Mouse (Mus musculus) ovary, postnatal 14 days (tissue): Measurements from ENCODE around the gene Sh3bgrl2.

Source experiments
- DNase-seq: peaks from one replicate; pipeline ENCODE4 v3.0.0; 2022; ENCODE audit warnings: low spot score

The Sh3bgrl2 gene

GRCm38 (mm10) chr9:83591848-83592456, 43.8 kb downstream of the Sh3bgrl2 start:
- DNase-seq = no peak

GRCm38 (mm10) chr9:83593811-83594210, 45.7 kb downstream of the Sh3bgrl2 start:
- DNase-seq = no peak

DNA sequence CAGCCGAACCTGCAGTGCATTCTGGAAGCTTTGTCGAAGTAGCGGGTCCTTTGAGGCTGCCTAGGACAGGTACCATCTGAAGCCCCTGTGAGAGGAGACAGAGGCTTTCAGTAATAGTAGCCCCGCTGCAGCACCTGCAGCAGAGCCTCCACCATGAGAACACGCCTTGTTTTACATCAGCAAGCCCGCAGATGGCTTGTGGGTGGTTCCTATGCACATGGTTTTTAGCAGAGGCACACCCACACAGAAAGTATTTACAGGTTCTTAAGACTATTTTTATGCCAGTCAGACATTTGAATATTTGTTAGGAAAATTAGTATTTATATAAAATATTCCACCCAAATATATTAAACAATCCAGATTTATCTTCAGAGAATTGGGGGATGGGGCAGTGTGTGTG, 48.0 kb downstream of the Sh3bgrl2 start:
- DNase-seq = no peak

GRCm38 (mm10) chr9:83596646-83597481, 48.7 kb downstream of the Sh3bgrl2 start:
- DNase-seq = no peak

DNA sequence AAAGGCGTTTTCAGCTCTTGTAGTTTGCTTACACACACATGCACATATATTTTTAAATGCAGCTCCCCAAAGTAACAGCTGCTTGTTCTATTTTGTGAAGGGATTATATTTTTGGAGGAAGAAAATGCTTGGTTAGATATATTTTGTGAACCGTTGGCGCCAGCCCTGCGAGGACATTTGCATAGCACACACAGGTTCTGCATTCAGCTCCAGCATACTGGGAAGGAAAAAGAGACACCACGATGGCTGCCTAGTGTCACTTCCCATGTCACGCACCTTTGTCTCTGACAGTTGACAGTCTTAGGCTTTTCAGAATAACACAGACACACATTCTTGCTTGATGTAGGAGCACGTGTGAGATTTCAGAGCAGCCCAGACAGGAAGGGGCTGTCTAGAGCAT, 49.9 kb downstream of the Sh3bgrl2 start:
- DNase-seq = no peak

- no peak for DNase-seq
Observed at GRCm38 (mm10) chr9:83599505-83599904, 51.4 kb downstream of the Sh3bgrl2 start.

DNA sequence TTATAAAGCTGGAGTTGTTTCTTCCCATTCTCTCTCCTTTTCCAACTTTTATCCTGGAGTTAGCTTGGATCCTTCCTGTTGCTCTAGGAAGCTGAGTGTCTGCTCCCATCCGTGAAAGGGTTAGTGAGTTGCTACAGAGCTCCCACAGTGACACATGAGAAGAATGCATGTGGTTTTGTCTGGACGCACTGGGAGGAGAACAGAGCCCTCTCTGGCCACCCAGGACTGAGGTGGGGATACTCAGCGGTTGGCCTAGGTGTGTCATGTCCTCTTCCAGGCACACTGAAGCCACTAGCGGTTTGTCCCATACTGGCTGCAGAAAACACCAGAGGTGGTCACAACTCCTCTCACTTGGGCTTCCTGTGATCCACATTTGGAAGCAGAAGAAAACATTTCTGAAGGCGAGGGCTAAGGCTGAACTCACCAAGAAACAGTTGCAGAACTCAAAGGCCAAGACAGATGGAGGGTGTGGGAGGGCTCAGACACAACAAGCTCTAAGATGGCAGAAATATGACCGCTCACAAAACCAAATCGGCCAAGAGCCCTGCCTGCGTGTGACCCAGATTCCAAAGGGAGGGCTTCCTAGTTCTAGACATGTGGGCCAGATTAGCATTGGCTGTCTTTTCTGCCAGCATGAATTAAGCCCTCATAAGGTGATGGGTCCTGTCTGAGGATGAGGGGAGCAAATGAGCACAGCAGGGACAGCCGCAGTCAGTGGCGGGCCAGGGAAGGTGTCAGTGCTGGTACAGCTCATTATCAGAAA, 52.3 kb downstream of the Sh3bgrl2 start:
- DNase-seq = no peak

DNA sequence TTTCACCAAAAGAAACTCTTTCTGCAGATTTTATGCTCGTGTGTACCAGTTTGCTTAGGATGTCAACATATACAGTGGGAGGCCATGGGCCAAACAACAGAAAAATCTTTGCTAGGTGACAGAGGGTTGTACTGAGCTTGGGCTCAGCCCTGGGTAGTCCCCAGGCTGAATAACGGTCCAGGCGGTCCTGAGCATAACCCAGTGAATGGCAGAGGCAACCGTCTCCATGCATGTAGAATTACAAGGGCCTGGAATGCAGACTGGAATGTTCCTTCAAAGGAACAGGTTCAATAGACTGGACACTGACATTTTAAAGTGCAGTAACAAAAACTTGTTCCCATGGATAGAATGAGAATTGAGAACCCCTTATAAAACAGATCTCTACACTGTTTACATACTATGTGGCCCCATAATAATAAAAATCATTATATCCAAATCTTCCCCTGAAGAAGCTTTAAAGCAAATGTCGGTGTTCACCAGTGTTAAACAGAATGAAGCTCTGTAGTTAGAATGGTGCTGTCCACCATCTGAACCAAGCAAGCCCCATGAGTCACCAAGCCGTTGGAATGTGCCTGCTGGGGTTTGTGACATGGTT, 54.1 kb downstream of the Sh3bgrl2 start:
- DNase-seq = no peak

- no peak for DNase-seq
Observed at GRCm38 (mm10) chr9:83603159-83603558, 55.0 kb downstream of the Sh3bgrl2 start.

DNA sequence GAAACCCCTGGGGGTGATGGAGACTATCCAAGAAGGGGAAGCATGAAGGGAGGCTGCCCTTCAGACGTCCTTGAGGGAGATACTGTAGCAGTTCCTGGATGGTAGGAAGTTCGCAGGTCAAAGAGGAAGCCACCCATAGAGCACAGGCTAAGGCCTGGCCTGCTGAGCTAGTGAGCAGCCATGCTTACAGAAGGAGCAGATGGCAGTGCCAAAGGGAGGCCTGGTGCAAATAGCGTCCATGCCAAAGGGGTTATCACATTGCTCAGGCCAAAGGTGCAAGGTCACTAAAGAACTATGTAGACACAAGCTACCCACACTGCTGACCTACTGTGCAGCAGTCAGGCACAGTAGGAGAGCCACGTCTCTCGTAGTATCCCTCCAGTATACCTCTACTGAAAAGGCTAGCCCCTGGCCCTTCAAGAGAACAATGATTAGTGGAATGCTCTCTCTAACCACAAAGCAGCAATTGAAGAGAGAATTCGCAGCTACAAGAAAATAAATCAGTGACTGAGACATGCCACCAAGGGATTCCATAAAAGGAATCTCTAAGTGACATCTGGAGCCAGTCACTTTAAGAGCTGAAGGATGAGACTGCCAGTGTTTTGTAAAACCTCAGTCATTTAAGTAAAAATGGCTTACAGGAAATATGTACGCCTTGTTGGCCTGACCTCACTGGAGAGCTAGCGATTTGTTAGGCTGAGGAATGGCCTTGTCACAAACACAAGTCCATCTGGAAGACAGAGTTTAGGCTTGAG, 57.9 kb downstream of the Sh3bgrl2 start:
- DNase-seq = no peak

- no peak for DNase-seq
Observed at GRCm38 (mm10) chr9:83608135-83608534, 60.0 kb downstream of the Sh3bgrl2 start.

- peak; percentile 69 for DNase-seq
Observed at GRCm38 (mm10) chr9:83609422-83610297, 61.5 kb downstream of the Sh3bgrl2 start.

DNA sequence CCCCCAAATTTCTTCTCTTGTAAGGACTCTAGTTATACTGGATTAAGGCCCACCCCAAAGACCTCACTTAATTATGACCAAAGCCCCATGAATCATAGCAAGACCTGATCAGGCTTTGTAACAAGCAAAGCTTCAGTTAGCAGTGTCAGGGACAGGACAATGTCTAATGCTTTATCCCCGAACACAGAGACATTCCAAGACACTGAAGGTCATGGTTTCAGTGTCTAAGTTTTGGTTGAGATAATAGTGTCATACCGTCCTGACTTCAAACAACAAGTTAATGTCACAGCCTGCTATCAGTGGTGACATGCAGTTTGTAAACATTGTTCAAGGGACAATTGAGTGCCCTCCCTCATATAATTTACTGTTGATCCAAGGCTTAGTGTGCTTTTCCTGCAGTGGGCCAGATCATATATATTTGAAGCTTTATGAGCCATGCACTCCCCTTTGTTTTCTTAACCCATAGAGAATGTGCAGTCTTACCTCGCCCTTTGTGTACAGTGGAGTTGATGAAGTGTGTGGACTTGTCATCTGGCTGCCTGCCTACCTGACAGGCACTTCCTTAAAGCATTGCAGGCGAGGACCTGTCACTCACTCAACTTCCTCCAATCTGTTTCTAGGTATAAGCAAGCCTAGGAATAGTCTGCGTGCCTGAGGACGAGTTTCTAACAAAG, 67.9 kb downstream of the Sh3bgrl2 start:
- DNase-seq = no peak

- DNase-seq = no peak
Observed at GRCm38 (mm10) chr9:83616586-83617081, 68.5 kb downstream of the Sh3bgrl2 start.

GRCm38 (mm10) chr9:83623455-83623854, 75.3 kb downstream of the Sh3bgrl2 start:
- no peak for DNase-seq

- DNase-seq = no peak
Observed at GRCm38 (mm10) chr9:83624193-83624592, 76.1 kb downstream of the Sh3bgrl2 start.

DNA sequence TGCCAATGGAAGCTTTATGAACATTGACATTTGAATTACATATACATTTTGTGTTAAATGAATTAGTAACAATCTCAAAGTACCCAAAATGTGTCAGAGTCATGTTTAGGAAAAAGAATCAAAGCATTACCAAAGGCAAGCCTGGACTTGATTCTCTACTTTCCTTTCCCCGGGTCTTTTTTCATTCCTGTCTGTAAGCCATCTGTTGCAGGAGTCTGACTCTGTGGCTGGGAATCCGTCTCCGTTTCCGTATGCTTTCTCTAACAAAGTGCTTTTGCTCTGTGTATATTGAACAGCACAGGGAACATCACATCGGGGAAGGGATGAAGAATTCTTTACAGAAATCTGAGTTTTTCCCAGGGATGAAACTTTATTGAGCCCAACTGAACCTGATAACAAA, 77.0 kb downstream of the Sh3bgrl2 start:
- DNase-seq = no peak

- DNase-seq = no peak
Observed at GRCm38 (mm10) chr9:83628669-83629612, 80.8 kb downstream of the Sh3bgrl2 start.

DNA sequence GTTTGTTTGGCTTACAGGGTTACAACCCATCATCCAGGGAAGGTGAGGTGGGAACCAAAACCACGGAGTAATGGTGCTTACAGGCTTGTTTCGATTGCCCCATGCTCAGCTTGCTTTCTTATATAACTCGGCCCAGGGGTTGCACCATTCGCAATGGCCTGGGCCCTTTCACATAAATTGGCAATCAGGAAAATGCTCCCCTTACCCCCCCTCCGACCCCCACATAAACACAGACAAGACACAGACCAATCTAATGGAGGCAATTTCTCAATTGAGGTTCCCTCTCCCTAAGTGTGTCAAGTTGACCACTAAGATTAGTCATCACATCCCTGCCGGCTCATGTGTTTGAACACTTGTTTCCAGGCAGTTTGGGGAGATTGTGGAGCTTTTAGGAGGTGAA, 82.2 kb downstream of the Sh3bgrl2 start:
- no peak for DNase-seq
